Mouse (Mus musculus): Measurements from ENCODE around the gene Cd44. TPM values are rescaled to one million over a fixed set of nuclear protein-coding genes. Genes with fewer than 3 reads are reported as not detected.

Cd44 gene
- polyA plus RNA-seq, 1 experiment, result 0.15 TPM

DNA sequence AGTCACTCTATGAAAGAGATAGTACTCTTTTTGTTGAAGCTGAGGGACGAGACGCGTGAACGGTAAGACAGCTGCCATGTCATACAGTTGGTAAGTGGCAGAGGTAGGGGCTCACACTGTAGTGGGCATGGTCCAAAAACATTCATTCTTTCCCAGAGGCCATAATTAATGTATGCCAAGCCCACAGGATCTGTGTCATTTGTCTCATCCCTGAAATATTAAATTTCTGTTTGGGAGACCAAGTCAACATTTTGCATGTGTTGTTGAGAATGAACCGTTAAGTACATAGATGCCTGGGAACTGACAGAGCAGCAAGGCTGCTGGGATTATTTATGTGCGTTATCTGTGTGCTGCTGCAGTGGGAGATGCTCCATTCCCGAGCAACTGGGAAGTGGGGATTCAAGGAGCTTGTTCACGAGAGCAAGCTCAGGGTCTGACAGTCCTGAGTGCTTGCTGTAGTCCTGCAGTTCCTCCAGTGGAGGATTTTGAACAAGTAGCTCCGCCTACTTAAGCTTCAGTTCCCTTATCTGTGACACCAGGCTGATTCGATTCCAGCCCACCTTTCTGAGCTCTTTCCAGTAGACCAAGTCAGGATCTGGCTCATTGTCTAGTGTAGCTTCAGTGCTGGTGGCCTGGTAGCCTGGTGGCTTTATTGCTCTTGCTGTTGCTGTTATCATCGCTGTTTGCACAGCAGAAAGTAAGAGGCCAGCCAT lies 12.5 kb upstream of the Cd44 start:
- no peak overlapping the region for H3K27ac ChIP-seq (ENCODE audit: control insufficient read depth, insufficient read depth, low read depth, low read length)
- TF ChIP-seq POLR2A (IDR thresholded peaks at IDR 0.05; ENCODE audit: control insufficient read depth, low read depth, low read length) (no peak), CTCF (IDR thresholded peaks at IDR 0.05; ENCODE audit: control insufficient read depth, insufficient read depth, insufficient replicate concordance, low read depth, low read length) (no peak)
- H3K27me3 ChIP-seq (ENCODE audit: control insufficient read depth, insufficient read depth, low read length), result no peaks in the 10 kb centered on the region
- H3K36me3 ChIP-seq (ENCODE audit: control insufficient read depth, insufficient read depth, low read length), result no peaks in the 10 kb centered on the region
- H3K4me3 ChIP-seq (ENCODE audit: control insufficient read depth, low read depth, low read length), result no peak overlapping the region
- no peaks in the 10 kb centered on the region for H3K4me1 ChIP-seq (ENCODE audit: control insufficient read depth, insufficient read depth, low read length)

DNA sequence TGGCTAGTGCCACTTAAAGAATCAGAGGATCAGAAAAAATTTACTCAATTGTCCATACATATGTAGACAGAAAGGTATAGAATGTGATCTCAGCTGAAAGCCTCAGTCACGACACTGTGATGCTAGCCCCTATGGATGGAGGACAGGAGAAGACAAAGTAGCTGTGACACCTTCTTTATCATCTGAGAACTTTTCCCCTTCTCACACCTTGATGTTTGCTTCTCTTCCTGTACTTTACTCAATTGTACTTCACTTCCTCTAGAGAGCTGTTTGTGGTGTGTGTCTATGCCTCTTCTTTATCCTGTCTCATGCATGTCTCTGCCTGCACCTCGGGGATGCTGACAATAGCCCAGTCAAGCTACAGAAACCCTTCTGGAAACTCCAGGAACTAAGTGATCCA lies 11.5 kb upstream of the Cd44 start:
- Histone ChIP-seq H3K27ac (ENCODE audit: control insufficient read depth, insufficient read depth, low read depth, low read length) (no peak overlapping the region), H3K4me1 (ENCODE audit: control insufficient read depth, insufficient read depth, low read length) (no peaks in the 10 kb centered on the region), H3K27me3 (ENCODE audit: control insufficient read depth, insufficient read depth, low read length) (no peaks in the 10 kb centered on the region), H3K36me3 (ENCODE audit: control insufficient read depth, insufficient read depth, low read length) (no peaks in the 10 kb centered on the region), H3K4me3 (ENCODE audit: control insufficient read depth, low read depth, low read length) (no peak overlapping the region)
- TF ChIP-seq CTCF (IDR thresholded peaks at IDR 0.05; ENCODE audit: control insufficient read depth, insufficient read depth, insufficient replicate concordance, low read depth, low read length) (no peak), POLR2A (IDR thresholded peaks at IDR 0.05; ENCODE audit: control insufficient read depth, low read depth, low read length) (no peak)

DNA sequence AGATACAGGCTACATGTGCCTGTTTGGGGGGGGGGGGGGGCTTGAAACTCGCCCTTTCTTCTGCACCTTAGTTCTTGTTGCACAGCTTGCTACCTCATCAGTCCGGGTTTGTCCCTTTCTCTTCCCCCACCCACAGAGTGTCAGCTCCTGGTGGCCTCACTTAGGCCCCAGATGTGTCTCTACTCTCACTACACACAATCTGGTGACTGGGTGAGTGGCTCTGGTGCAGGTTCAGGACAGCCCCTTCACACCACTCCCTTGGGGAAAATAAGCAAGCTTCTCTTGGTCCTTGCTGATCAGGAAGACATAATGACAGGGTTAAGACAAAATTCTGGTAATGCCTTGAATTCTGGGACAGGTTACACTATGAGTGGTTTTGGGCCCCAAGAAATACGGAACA lies 11.0 kb upstream of the Cd44 start:
- Histone ChIP-seq H3K27ac (ENCODE audit: control insufficient read depth, insufficient read depth, low read depth, low read length) (no peak overlapping the region), H3K27me3 (ENCODE audit: control insufficient read depth, insufficient read depth, low read length) (no peaks in the 10 kb centered on the region), H3K4me3 (ENCODE audit: control insufficient read depth, low read depth, low read length) (no peak overlapping the region), H3K36me3 (ENCODE audit: control insufficient read depth, insufficient read depth, low read length) (no peaks in the 10 kb centered on the region), H3K4me1 (ENCODE audit: control insufficient read depth, insufficient read depth, low read length) (no peaks in the 10 kb centered on the region)
- TF ChIP-seq POLR2A (IDR thresholded peaks at IDR 0.05; ENCODE audit: control insufficient read depth, low read depth, low read length) (no peak), CTCF (IDR thresholded peaks at IDR 0.05; ENCODE audit: control insufficient read depth, insufficient read depth, insufficient replicate concordance, low read depth, low read length) (no peak)

DNA sequence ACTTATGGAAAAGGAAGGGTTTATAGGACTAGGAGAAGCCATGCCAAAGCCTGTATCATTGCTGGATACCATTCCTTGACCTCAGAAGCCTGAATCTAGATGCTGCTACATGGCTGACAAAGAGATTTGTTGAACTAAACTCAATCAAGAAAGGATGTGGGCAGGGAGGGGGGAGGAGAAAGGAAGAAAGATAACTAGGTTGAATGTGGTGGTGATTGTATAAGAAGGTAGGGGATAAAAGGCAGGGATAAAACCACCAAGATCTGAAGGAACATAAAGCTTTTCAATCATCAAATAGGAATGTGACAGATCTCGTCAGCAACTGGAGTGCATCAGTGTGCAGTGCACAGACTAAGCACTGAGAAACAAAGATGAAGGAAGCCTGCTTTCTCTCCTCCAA lies 7.9 kb upstream of the Cd44 start:
- no peak for TF ChIP-seq POLR2A (IDR thresholded peaks at IDR 0.05; ENCODE audit: control insufficient read depth, low read depth, low read length)
- no peak for TF ChIP-seq CTCF (IDR thresholded peaks at IDR 0.05; ENCODE audit: control insufficient read depth, insufficient read depth, insufficient replicate concordance, low read depth, low read length)
- H3K36me3 ChIP-seq (ENCODE audit: control insufficient read depth, insufficient read depth, low read length), result no peaks in the 10 kb centered on the region
- H3K27ac ChIP-seq (ENCODE audit: control insufficient read depth, insufficient read depth, low read depth, low read length), result no peak overlapping the region
- no peaks in the 10 kb centered on the region for H3K27me3 ChIP-seq (ENCODE audit: control insufficient read depth, insufficient read depth, low read length)
- H3K4me1 ChIP-seq (ENCODE audit: control insufficient read depth, insufficient read depth, low read length), result no peaks in the 10 kb centered on the region
- no peak overlapping the region for H3K4me3 ChIP-seq (ENCODE audit: control insufficient read depth, low read depth, low read length)

DNA sequence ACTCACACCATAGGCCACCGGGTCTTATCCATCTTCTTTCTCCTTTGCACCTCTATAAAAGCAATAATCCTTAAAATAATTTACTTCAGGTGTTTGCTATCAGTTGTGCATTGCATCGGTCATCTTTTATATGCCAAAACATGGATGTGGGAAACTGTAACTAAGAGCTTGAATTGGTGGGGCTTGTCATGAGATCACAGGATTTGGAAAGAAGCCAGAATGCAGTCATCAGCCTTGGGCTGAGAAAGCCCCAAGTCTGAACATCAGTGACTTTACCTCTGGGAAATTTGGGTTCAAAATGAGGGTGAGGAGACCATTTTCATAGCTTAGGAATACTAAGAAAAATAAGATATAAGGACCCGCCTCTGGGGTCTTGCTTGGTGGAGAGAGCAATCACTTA lies 4.1 kb upstream of the Cd44 start:
- Histone ChIP-seq H3K4me1 (ENCODE audit: control insufficient read depth, insufficient read depth, low read length) (no peaks in the 10 kb centered on the region), H3K27ac (ENCODE audit: control insufficient read depth, insufficient read depth, low read depth, low read length) (no peak overlapping the region), H3K4me3 (ENCODE audit: control insufficient read depth, low read depth, low read length) (no peak overlapping the region), H3K27me3 (ENCODE audit: control insufficient read depth, insufficient read depth, low read length) (no peaks in the 10 kb centered on the region), H3K36me3 (ENCODE audit: control insufficient read depth, insufficient read depth, low read length) (no peaks in the 10 kb centered on the region)
- TF ChIP-seq POLR2A (IDR thresholded peaks at IDR 0.05; ENCODE audit: control insufficient read depth, low read depth, low read length) (no peak), CTCF (IDR thresholded peaks at IDR 0.05; ENCODE audit: control insufficient read depth, insufficient read depth, insufficient replicate concordance, low read depth, low read length) (no peak)

DNA sequence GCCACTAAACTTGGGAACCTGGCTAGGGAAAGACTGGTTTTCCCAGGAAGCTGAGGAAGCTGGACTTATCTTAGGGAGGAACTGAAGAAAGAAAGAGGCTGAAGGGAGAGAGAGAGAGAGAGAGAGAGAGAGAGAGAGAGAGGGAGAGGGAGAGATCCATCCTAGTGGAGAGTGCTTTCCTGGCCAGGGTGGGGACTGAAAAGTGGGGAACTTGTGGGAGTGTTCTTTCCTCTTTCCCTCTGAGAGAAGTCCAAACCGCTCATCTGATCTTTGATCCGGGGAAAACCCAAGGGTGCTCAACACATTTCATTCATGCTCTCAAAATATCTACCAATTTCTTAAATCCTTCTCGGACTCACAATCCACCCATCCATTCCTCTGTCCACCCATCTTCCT lies 361 bp upstream of the Cd44 start:
- Histone ChIP-seq H3K36me3 (ENCODE audit: control insufficient read depth, insufficient read depth, low read length) (no peaks in the 10 kb centered on the region), H3K27me3 (ENCODE audit: control insufficient read depth, insufficient read depth, low read length) (no peaks in the 10 kb centered on the region), H3K27ac (ENCODE audit: control insufficient read depth, insufficient read depth, low read depth, low read length) (no peak overlapping the region), H3K4me1 (ENCODE audit: control insufficient read depth, insufficient read depth, low read length) (no peaks in the 10 kb centered on the region), H3K4me3 (ENCODE audit: control insufficient read depth, low read depth, low read length) (no peak overlapping the region)
- no peak for TF ChIP-seq POLR2A (IDR thresholded peaks at IDR 0.05; ENCODE audit: control insufficient read depth, low read depth, low read length)
- no peak for TF ChIP-seq CTCF (IDR thresholded peaks at IDR 0.05; ENCODE audit: control insufficient read depth, insufficient read depth, insufficient replicate concordance, low read depth, low read length)

DNA sequence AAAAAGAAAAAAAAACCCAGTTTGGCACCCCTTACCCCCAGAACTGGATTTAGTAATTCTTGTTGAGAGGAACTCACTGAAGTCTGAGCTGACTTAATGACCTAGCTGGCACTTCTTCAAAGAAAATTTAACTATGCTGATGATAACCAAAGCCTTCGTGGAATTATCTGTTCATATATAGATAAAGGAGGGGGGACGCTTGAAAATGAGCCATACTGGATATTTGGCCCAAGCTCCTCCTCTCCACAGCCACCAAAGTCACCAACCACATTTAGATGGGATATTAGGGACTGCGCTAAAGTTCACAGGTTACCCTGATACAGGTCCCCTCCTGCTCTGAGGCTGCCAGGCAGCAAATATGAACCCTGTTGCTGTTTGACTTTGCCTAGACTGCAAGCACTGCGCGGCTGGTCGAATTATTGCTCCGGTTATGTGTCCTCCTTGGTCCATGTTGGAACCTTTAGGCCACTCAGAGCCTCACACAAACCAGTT lies 1.2 kb downstream of the Cd44 start:
- Histone ChIP-seq H3K27me3 (ENCODE audit: control insufficient read depth, insufficient read depth, low read length) (no peaks in the 10 kb centered on the region), H3K4me1 (ENCODE audit: control insufficient read depth, insufficient read depth, low read length) (no peaks in the 10 kb centered on the region), H3K36me3 (ENCODE audit: control insufficient read depth, insufficient read depth, low read length) (no peaks in the 10 kb centered on the region), H3K27ac (ENCODE audit: control insufficient read depth, insufficient read depth, low read depth, low read length) (no peak overlapping the region), H3K4me3 (ENCODE audit: control insufficient read depth, low read depth, low read length) (no peak overlapping the region)
- TF ChIP-seq CTCF (IDR thresholded peaks at IDR 0.05; ENCODE audit: control insufficient read depth, insufficient read depth, insufficient replicate concordance, low read depth, low read length) (no peak), POLR2A (IDR thresholded peaks at IDR 0.05; ENCODE audit: control insufficient read depth, low read depth, low read length) (no peak)
